Mouse (Mus musculus): ENCODE results near the gene Col23a1. TPM values are rescaled to one million over a fixed set of nuclear protein-coding genes. Genes with fewer than 3 reads are reported as not detected.
"Not testable (repeated sequence)": the region's sequence is repeated elsewhere in the genome, so short reads cannot be mapped to it uniquely, and the experiment has no call there.

The Col23a1 gene
- polyA plus RNA-seq, 1 experiment from 2014 or later, result 6.8 TPM

- 0 out of 2 replicates have a peak overlapping the region, but pooled peaks have one; percentile 31 for H3K27ac ChIP-seq
- 0 out of 2 replicates have a peak, but pooled peaks have one; percentile 42 for ATAC-seq (ENCODE audit: low FRiP score)
- peak overlapping the region; percentile 62 for H3K9ac ChIP-seq
- no peaks in the 10 kb centered on the region for H3K36me3 ChIP-seq (replicated peaks)
- H3K4me2 ChIP-seq, result peak overlapping the region; percentile 57
- WGBS, result 4% methylated on average over 14 of the region's 14 CpGs
- H3K4me1 ChIP-seq, result peaks cover 17% of the 10 kb centered on the region
- no peaks in the 10 kb centered on the region for H3K9me3 ChIP-seq
- H3K4me3 ChIP-seq (replicated peaks), result peak overlapping the region; percentile 29
- peaks cover 7% of the 10 kb centered on the region; the same call in 1 of the 2 replicates for H3K27me3 ChIP-seq
Measured at GRCm38 (mm10) chr11:51615601-51616000, 325.9 kb downstream of the Col23a1 start.

- not testable (repeated sequence) for H3K27ac ChIP-seq; H3K9me3 ChIP-seq; H3K9ac ChIP-seq; H3K36me3 ChIP-seq (replicated peaks); H3K27me3 ChIP-seq; ATAC-seq (ENCODE audit: low FRiP score); H3K4me3 ChIP-seq (replicated peaks)
- WGBS, result 87% methylated on average over 7 of the region's 7 CpGs
- H3K4me1 ChIP-seq, result peaks cover 22% of the 10 kb centered on the region
- peak overlapping the region; percentile 57; the same call in 1 of the 2 replicates for H3K4me2 ChIP-seq
Measured at GRCm38 (mm10) chr11:51616113-51616512, 326.4 kb downstream of the Col23a1 start.

- Histone ChIP-seq H3K36me3 (replicated peaks) (peaks cover 14% of the 10 kb centered on the region), H3K4me3 (replicated peaks) (no peak overlapping the region), H3K4me1 (peaks cover 27% of the 10 kb centered on the region), H3K9ac (no peak overlapping the region), H3K27me3 (peaks cover 7% of the 10 kb centered on the region; the same call in 1 of the 2 replicates), H3K4me2 (no peak overlapping the region), H3K27ac (no peak overlapping the region), H3K9me3 (no peaks in the 10 kb centered on the region)
- ATAC-seq (ENCODE audit: low FRiP score), result no peak
- WGBS, result 7% methylated on average over 4 of the region's 4 CpGs
Measured at GRCm38 (mm10) chr11:51617693-51618092, 328.0 kb downstream of the Col23a1 start.

GRCm38 (mm10) chr11:51618894-51619408 is 329.2 kb downstream of the Col23a1 start:
- H3K36me3 ChIP-seq (replicated peaks), result peaks cover 27% of the 10 kb centered on the region
- no peaks in the 10 kb centered on the region for H3K9me3 ChIP-seq
- peaks cover 7% of the 10 kb centered on the region; the same call in 1 of the 2 replicates for H3K27me3 ChIP-seq
- peaks cover 27% of the 10 kb centered on the region for H3K4me1 ChIP-seq
- H3K9ac ChIP-seq, result peak overlapping the region; percentile 72; the same call in 1 of the 2 replicates
- ATAC-seq (ENCODE audit: low FRiP score), result peak; percentile 62
- H3K4me3 ChIP-seq (replicated peaks), result peak overlapping the region; percentile 85
- 44% methylated on average over 8 of the region's 8 CpGs for WGBS
- no peak overlapping the region for H3K27ac ChIP-seq
- peak overlapping the region; percentile 73 for H3K4me2 ChIP-seq

- peak within 1 kb of the TSS; percentile 72 for H3K9ac ChIP-seq
- no peaks in the 10 kb centered on the region for H3K9me3 ChIP-seq
- H3K4me2 ChIP-seq, result peak within 1 kb of the TSS; percentile 73
- WGBS, result under 1% methylated on average over 51 of the region's 51 CpGs
- H3K27ac ChIP-seq, result no peak within 1 kb of the TSS
- H3K27me3 ChIP-seq, result peaks cover 3% of the 10 kb centered on the region; the same call in 1 of the 2 replicates
- peak within 1 kb of the TSS; percentile 85 for H3K4me3 ChIP-seq (replicated peaks)
- peaks cover 32% of the 10 kb centered on the region for H3K36me3 ChIP-seq (replicated peaks)
- ATAC-seq (ENCODE audit: low FRiP score), result peak; percentile 94
- H3K4me1 ChIP-seq, result peaks cover 27% of the 10 kb centered on the region
Measured at GRCm38 (mm10) chr11:51619409-51620060, 329.8 kb downstream of the Col23a1 start, which contains the start of gene Nhp2. Nhp2 (plus strand) TSS chr11:51619735.

GRCm38 (mm10) chr11:51620084-51620483 is 330.4 kb downstream of the Col23a1 start:
- peaks cover 26% of the 10 kb centered on the region for H3K4me1 ChIP-seq
- H3K27me3 ChIP-seq, result no peaks in the 10 kb centered on the region
- peaks cover 38% of the 10 kb centered on the region for H3K36me3 ChIP-seq (replicated peaks)
- H3K4me3 ChIP-seq (replicated peaks), result peak overlapping the region; percentile 85
- H3K9me3 ChIP-seq, result no peaks in the 10 kb centered on the region
- 3% methylated on average over 11 of the region's 11 CpGs for WGBS
- H3K27ac ChIP-seq, result no peak overlapping the region
- peak overlapping the region; percentile 73 for H3K4me2 ChIP-seq
- ATAC-seq (ENCODE audit: low FRiP score), result no peak
- peak overlapping the region; percentile 72 for H3K9ac ChIP-seq

- Histone ChIP-seq H3K4me1 (peaks cover 17% of the 10 kb centered on the region), H3K36me3 (replicated peaks) (peaks cover 55% of the 10 kb centered on the region), H3K27me3 (no peaks in the 10 kb centered on the region), H3K9me3 (no peaks in the 10 kb centered on the region), H3K4me2 (no peak overlapping the region), H3K9ac (peak overlapping the region; percentile 7; the same call in 1 of the 2 replicates), H3K27ac (no peak overlapping the region), H3K4me3 (replicated peaks) (no peak overlapping the region)
- no peak for ATAC-seq (ENCODE audit: low FRiP score)
- 88% methylated on average over 2 of the region's 2 CpGs for WGBS
Measured at GRCm38 (mm10) chr11:51621776-51622175, 332.1 kb downstream of the Col23a1 start.

- Histone ChIP-seq H3K9ac (no peak overlapping the region), H3K36me3 (replicated peaks) (peaks cover 67% of the 10 kb centered on the region), H3K9me3 (no peaks in the 10 kb centered on the region), H3K27ac (no peak overlapping the region), H3K27me3 (no peaks in the 10 kb centered on the region), H3K4me3 (replicated peaks) (no peak overlapping the region), H3K4me1 (peaks cover 17% of the 10 kb centered on the region), H3K4me2 (no peak overlapping the region)
- no peak for ATAC-seq (ENCODE audit: low FRiP score)
- WGBS, result 88% methylated on average over 7 of the region's 7 CpGs
Measured at GRCm38 (mm10) chr11:51622971-51623491, 333.3 kb downstream of the Col23a1 start.

- Histone ChIP-seq H3K4me2 (no peak overlapping the region), H3K27me3 (no peaks in the 10 kb centered on the region), H3K4me3 (replicated peaks) (no peak overlapping the region), H3K36me3 (replicated peaks) (peaks cover 77% of the 10 kb centered on the region), H3K9ac (no peak overlapping the region), H3K4me1 (peaks cover 14% of the 10 kb centered on the region), H3K27ac (no peak overlapping the region), H3K9me3 (no peaks in the 10 kb centered on the region)
- ATAC-seq (ENCODE audit: low FRiP score), result no peak
- WGBS, result 81% methylated on average over 5 of the region's 5 CpGs
Measured at GRCm38 (mm10) chr11:51625187-51625820, 335.6 kb downstream of the Col23a1 start.

- Histone ChIP-seq H3K4me1 (no peaks in the 10 kb centered on the region), H3K4me2 (no peak overlapping the region), H3K36me3 (replicated peaks) (peaks cover 65% of the 10 kb centered on the region), H3K27ac (no peak overlapping the region), H3K4me3 (replicated peaks) (no peak overlapping the region), H3K9me3 (no peaks in the 10 kb centered on the region), H3K9ac (0 out of 2 replicates have a peak overlapping the region, but pooled peaks have one; percentile 12), H3K27me3 (no peaks in the 10 kb centered on the region)
- 92% methylated on average over 9 of the region's 9 CpGs for WGBS
- ATAC-seq (ENCODE audit: low FRiP score), result no peak
Measured at GRCm38 (mm10) chr11:51627425-51627824, 337.7 kb downstream of the Col23a1 start.

- H3K4me1 ChIP-seq, result no peaks in the 10 kb centered on the region
- WGBS, result 89% methylated on average over 8 of the region's 8 CpGs
- H3K4me2 ChIP-seq, result no peak overlapping the region
- H3K27me3 ChIP-seq, result no peaks in the 10 kb centered on the region
- ATAC-seq (ENCODE audit: low FRiP score), result no peak
- H3K9me3 ChIP-seq, result no peaks in the 10 kb centered on the region
- 0 out of 2 replicates have a peak overlapping the region, but pooled peaks have one; percentile 12 for H3K9ac ChIP-seq
- peaks cover 60% of the 10 kb centered on the region for H3K36me3 ChIP-seq (replicated peaks)
- H3K27ac ChIP-seq, result no peak overlapping the region
- H3K4me3 ChIP-seq (replicated peaks), result no peak overlapping the region
Measured at GRCm38 (mm10) chr11:51627907-51628306, 338.2 kb downstream of the Col23a1 start.

- H3K36me3 ChIP-seq (replicated peaks), result peaks cover 42% of the 10 kb centered on the region
- H3K27ac ChIP-seq, result no peak overlapping the region
- no peaks in the 10 kb centered on the region for H3K27me3 ChIP-seq
- 0 out of 2 replicates have a peak, but pooled peaks cover 6% of the 10 kb centered on the region for H3K4me1 ChIP-seq
- WGBS, result 86% methylated on average over 15 of the region's 15 CpGs
- no peak overlapping the region for H3K9ac ChIP-seq
- H3K4me2 ChIP-seq, result no peak overlapping the region
- no peaks in the 10 kb centered on the region for H3K9me3 ChIP-seq
- H3K4me3 ChIP-seq (replicated peaks), result no peak overlapping the region
- ATAC-seq (ENCODE audit: low FRiP score), result no peak
Measured at GRCm38 (mm10) chr11:51629651-51630314, 340.1 kb downstream of the Col23a1 start.
